Mouse (Mus musculus): Measurements from ENCODE around the gene Plcb4.
"Not testable (repeated sequence)": the region's sequence is repeated elsewhere in the genome, so short reads cannot be mapped to it uniquely, and the experiment has no call there.

Plcb4 gene

GRCm38 (mm10) chr2:135890083-135890482 is 231.3 kb downstream of the Plcb4 start:
- DNase-seq (ENCODE audit: low spot score in 2 of 2): no peak

GRCm38 (mm10) chr2:135891097-135891496 is 232.3 kb downstream of the Plcb4 start:
- DNase-seq (ENCODE audit: low spot score in 2 of 2): no peak

GRCm38 (mm10) chr2:135891686-135892085 is 232.9 kb downstream of the Plcb4 start:
- DNase-seq (ENCODE audit: low spot score in 2 of 2): no peak

GRCm38 (mm10) chr2:135894582-135894981 is 235.8 kb downstream of the Plcb4 start:
- DNase-seq (ENCODE audit: low spot score in 2 of 2): no peak

GRCm38 (mm10) chr2:135898025-135898424 is 239.2 kb downstream of the Plcb4 start:
- DNase-seq (ENCODE audit: low spot score in 2 of 2): no peak

GRCm38 (mm10) chr2:135899931-135900330 is 241.1 kb downstream of the Plcb4 start:
- not testable (repeated sequence) for DNase-seq (ENCODE audit: low spot score in 2 of 2)

GRCm38 (mm10) chr2:135901015-135901414 is 242.2 kb downstream of the Plcb4 start:
- DNase-seq (ENCODE audit: low spot score in 2 of 2): no peak

- no peak for DNase-seq (ENCODE audit: low spot score in 2 of 2)
These were observed 245.5 kb downstream of the Plcb4 start for GRCm38 (mm10) chr2:135904262-135904661.

GRCm38 (mm10) chr2:135904791-135905190 is 246.0 kb downstream of the Plcb4 start:
- no peak for DNase-seq (ENCODE audit: low spot score in 2 of 2)

GRCm38 (mm10) chr2:135914343-135915261 is 255.8 kb downstream of the Plcb4 start:
- peak in 1 of 2 experiments; percentile 34 for DNase-seq (ENCODE audit: low spot score in 2 of 2)

GRCm38 (mm10) chr2:135915928-135916327 is 257.1 kb downstream of the Plcb4 start:
- DNase-seq (ENCODE audit: low spot score in 2 of 2): no peak

GRCm38 (mm10) chr2:135917000-135917399 is 258.2 kb downstream of the Plcb4 start:
- no peak for DNase-seq (ENCODE audit: low spot score in 2 of 2)

GRCm38 (mm10) chr2:135918116-135918515 is 259.3 kb downstream of the Plcb4 start:
- DNase-seq (ENCODE audit: low spot score in 2 of 2): no peak

- no peak for DNase-seq (ENCODE audit: low spot score in 2 of 2)
These were observed 260.8 kb downstream of the Plcb4 start for GRCm38 (mm10) chr2:135919641-135920040.

GRCm38 (mm10) chr2:135926660-135927343 is 268.0 kb downstream of the Plcb4 start:
- DNase-seq (ENCODE audit: low spot score in 2 of 2): peak in 1 of 2 experiments; percentile 12

GRCm38 (mm10) chr2:135929021-135929720 is 270.4 kb downstream of the Plcb4 start:
- DNase-seq (ENCODE audit: low spot score in 2 of 2): no peak

- DNase-seq (ENCODE audit: low spot score in 2 of 2): no peak
These were observed 271.9 kb downstream of the Plcb4 start for GRCm38 (mm10) chr2:135930696-135931095.

- no peak for DNase-seq (ENCODE audit: low spot score in 2 of 2)
These were observed 273.8 kb downstream of the Plcb4 start for GRCm38 (mm10) chr2:135932569-135932968.

GRCm38 (mm10) chr2:135936376-135936775 is 277.6 kb downstream of the Plcb4 start:
- DNase-seq (ENCODE audit: low spot score in 2 of 2): no peak

- no peak for DNase-seq (ENCODE audit: low spot score in 2 of 2)
These were observed 278.8 kb downstream of the Plcb4 start for GRCm38 (mm10) chr2:135937646-135938045.

GRCm38 (mm10) chr2:135939933-135940332 is 281.1 kb downstream of the Plcb4 start:
- DNase-seq (ENCODE audit: low spot score in 2 of 2): no peak

- DNase-seq (ENCODE audit: low spot score in 2 of 2): no peak
These were observed 289.0 kb downstream of the Plcb4 start for GRCm38 (mm10) chr2:135947839-135948238.
